Mouse (Mus musculus) hindbrain, embryonic 14.5 days (tissue): ENCODE results near the gene Mrps35. TPM values are rescaled to one million over a fixed set of nuclear protein-coding genes. Genes with fewer than 3 reads are reported as not detected.

Source experiments
- ATAC-seq: fragments of 200-750 bp; cut with Nextera tagmentation; 2 replicates; pipeline ENCODE4 v1.8.0; 2017; ENCODE audit warnings: moderate number of reproducible peaks, mild to moderate bottlenecking, moderate TSS enrichment, moderate library complexity; ENCODE audit not compliant: low FRiP score
- DNase-seq: peaks from one replicate; pipeline ENCODE4 v3.0.0-alpha.2; 2015; ENCODE audit warnings: low spot score
- H3K27ac ChIP-seq: fragments of 300-500 bp; sonication (generic); 2 replicates; pipeline ENCODE4 v1.5.1; 2014; ENCODE audit warnings: mild to moderate bottlenecking, moderate library complexity
- H3K27me3 ChIP-seq: fragments of 300-500 bp; sonication (generic); 2 replicates; pipeline ENCODE4 v1.6.1; 2014; ENCODE audit warnings: mild to moderate bottlenecking, low read length, mixed read lengths; ENCODE audit not compliant: control insufficient read depth, insufficient read depth
- H3K36me3 ChIP-seq: fragments of 300-500 bp; sonication (generic); replicated peaks from 2 replicates; pipeline ENCODE4 v1.6.1; 2014; ENCODE audit not compliant: control insufficient read depth, insufficient read depth
- H3K4me1 ChIP-seq: fragments of 300-500 bp; sonication (generic); replicated peaks from 2 replicates; pipeline ENCODE4 v1.6.1; 2014; ENCODE audit warnings: antibody characterized with exemption, low read length, mixed read lengths; ENCODE audit not compliant: control insufficient read depth, insufficient read depth
- H3K4me2 ChIP-seq: fragments of 300-500 bp; sonication (generic); replicated peaks from 2 replicates; pipeline ENCODE4 v1.6.1; 2014; ENCODE audit warnings: mild to moderate bottlenecking, moderate library complexity
- H3K4me3 ChIP-seq: fragments of 300-500 bp; sonication (generic); replicated peaks from 2 replicates; pipeline ENCODE4 v1.5.1; 2014; ENCODE audit warnings: mild to moderate bottlenecking, low read length
- H3K9ac ChIP-seq: fragments of 300-500 bp; sonication (generic); 2 replicates; pipeline ENCODE4 v1.6.1; 2014
- H3K9me3 ChIP-seq: fragments of 300-500 bp; sonication (generic); 2 replicates; pipeline ENCODE4 v1.6.1; 2016; ENCODE audit warnings: low read length; ENCODE audit not compliant: control insufficient read depth
- WGBS: fragments of 180-500 bp; shearing (Covaris S2); extraction: QIAGEN DNeasy Blood & Tissue Kit; methylation state at CpG from one replicate; pipeline ENCODE4 v1.1.7; 2014; 5-methylcytosine and 5-hydroxymethylcytosine counted together
- polyA plus RNA-seq: library from polyadenylated mRNA; unstranded; fragments of >200 nt; fragmentation: Nextera tagmentation; extraction: Ambion mirVana; gene quantifications from 2 replicates; pipeline ENCODE4 v1.2.1, GENCODE M21; 2014

Gene Mrps35
- polyA plus RNA-seq, 1 experiment from 2014 or later = 76.8 TPM

DNA sequence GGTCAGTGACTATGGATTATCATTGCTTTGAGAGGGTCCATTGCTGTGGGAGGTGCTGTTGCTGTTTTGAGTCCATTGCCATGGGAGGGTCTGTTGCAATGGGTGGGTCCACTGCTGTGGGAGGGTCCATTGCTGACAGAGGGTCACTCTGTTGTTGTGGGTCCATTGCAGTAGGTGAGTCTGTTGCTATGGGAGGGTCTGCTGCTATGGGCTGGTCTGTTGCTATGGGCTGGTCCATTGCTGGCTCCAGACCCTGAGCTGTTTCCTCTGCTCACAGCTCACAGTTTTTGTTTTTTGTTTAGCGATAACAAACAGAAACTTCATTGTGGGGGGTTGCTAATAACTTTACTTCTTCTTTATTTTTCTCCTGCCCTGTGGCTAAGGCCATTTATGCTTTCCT lies 63.0 kb downstream of the Mrps35 start:
- no peak overlapping the region for H3K4me2 ChIP-seq
- no peak overlapping the region for H3K4me3 ChIP-seq
- no peaks in the 10 kb centered on the region for H3K4me1 ChIP-seq
- H3K27me3 ChIP-seq = no peaks in the 10 kb centered on the region
- no peak overlapping the region for H3K27ac ChIP-seq
- ATAC-seq (no peak), DNase-seq (no peak)
- no peaks in the 10 kb centered on the region for H3K9me3 ChIP-seq
- 96% methylated on average over 1 of the region's 1 CpGs for WGBS
- H3K9ac ChIP-seq = no peak overlapping the region
- peaks cover 42% of the 10 kb centered on the region for H3K36me3 ChIP-seq

DNA sequence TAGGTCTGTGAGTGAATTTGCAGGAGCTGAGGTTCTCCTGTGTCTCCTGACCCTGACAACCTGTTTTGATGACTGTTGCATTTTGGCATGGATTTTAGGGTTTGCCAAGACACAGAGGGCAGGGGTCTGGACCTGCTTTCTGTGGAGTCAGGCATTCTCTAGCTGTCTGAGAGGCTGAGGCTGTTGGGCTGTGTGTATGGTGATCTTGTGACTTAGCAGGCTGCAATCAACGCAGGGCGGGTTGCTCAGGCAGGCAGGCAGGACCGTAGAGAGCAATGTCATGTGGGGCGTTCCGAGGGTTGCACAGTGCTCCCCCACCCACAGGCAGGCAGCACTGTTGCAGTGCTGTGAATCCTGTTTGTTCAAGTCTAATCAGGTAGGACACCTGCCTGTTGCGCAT lies 64.2 kb downstream of the Mrps35 start:
- Histone ChIP-seq H3K4me2 (no peak overlapping the region), H3K4me3 (no peak overlapping the region), H3K36me3 (peaks cover 46% of the 10 kb centered on the region), H3K9ac (no peak overlapping the region), H3K9me3 (no peaks in the 10 kb centered on the region), H3K27me3 (no peaks in the 10 kb centered on the region), H3K27ac (no peak overlapping the region), H3K4me1 (no peaks in the 10 kb centered on the region)
- ATAC-seq (no peak), DNase-seq (no peak)
- WGBS = 97% methylated on average over 6 of the region's 6 CpGs

DNA sequence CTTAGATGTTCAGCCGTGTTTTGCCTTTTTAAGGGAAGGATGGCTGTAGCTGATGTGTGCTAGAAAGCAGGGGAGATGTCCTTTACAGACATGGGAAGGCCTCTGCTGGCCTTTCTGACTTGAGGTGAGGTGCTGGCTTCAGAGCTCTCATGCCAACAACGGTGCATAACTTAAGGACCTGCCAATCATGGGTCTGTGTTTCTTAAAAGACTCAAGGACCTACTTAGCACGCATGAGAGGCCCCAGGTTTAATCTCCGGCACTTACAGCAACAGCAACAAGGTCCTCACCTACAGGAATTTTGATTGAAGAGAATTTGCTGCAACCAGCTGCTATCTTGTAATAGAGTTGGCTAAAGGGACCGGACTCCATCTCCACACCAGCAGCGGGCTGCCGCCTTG lies 66.7 kb downstream of the Mrps35 start:
- no peaks in the 10 kb centered on the region for H3K27me3 ChIP-seq
- WGBS = 89% methylated on average over 7 of the region's 7 CpGs
- no peak overlapping the region for H3K4me2 ChIP-seq
- no peak overlapping the region for H3K4me3 ChIP-seq
- peaks cover 45% of the 10 kb centered on the region for H3K36me3 ChIP-seq
- no peaks in the 10 kb centered on the region for H3K9me3 ChIP-seq
- no peaks in the 10 kb centered on the region for H3K4me1 ChIP-seq
- H3K27ac ChIP-seq = no peak overlapping the region
- ATAC-seq (no peak), DNase-seq (no peak)
- no peak overlapping the region for H3K9ac ChIP-seq

- H3K4me3 ChIP-seq = no peak overlapping the region
- no peak overlapping the region for H3K9ac ChIP-seq
- H3K4me2 ChIP-seq = no peak overlapping the region
- WGBS = 15% methylated on average over 10 of the region's 10 CpGs
- peaks cover 6% of the 10 kb centered on the region; the same call in 1 of the 2 replicates for H3K36me3 ChIP-seq
- peak; percentile 53 for ATAC-seq
- peak; percentile 92 for DNase-seq
- no peaks in the 10 kb centered on the region for H3K4me1 ChIP-seq
- no peaks in the 10 kb centered on the region for H3K9me3 ChIP-seq
- H3K27ac ChIP-seq = no peak overlapping the region
- H3K27me3 ChIP-seq = no peaks in the 10 kb centered on the region
Measured at GRCm38 (mm10) chr6:147116579-147116978, 74.0 kb downstream of the Mrps35 start.

- 94% methylated on average over 7 of the region's 7 CpGs for WGBS
- no peaks in the 10 kb centered on the region for H3K4me1 ChIP-seq
- H3K4me2 ChIP-seq = no peak overlapping the region
- H3K27ac ChIP-seq = no peak overlapping the region
- H3K4me3 ChIP-seq = no peak overlapping the region
- H3K9ac ChIP-seq = no peak overlapping the region
- no peaks in the 10 kb centered on the region; the same call in 1 of the 2 replicates for H3K36me3 ChIP-seq
- no peak for ATAC-seq
- no peaks in the 10 kb centered on the region for H3K27me3 ChIP-seq
- DNase-seq = no peak
- no peaks in the 10 kb centered on the region for H3K9me3 ChIP-seq
Measured at GRCm38 (mm10) chr6:147117764-147118163, 75.2 kb downstream of the Mrps35 start.

- H3K4me1 ChIP-seq = no peaks in the 10 kb centered on the region
- no peak overlapping the region for H3K4me2 ChIP-seq
- H3K27me3 ChIP-seq = no peaks in the 10 kb centered on the region
- H3K9me3 ChIP-seq = no peaks in the 10 kb centered on the region
- H3K9ac ChIP-seq = no peak overlapping the region
- no peaks in the 10 kb centered on the region for H3K36me3 ChIP-seq
- no peak overlapping the region for H3K27ac ChIP-seq
- no peak overlapping the region for H3K4me3 ChIP-seq
- no peak for ATAC-seq
- WGBS = 93% methylated on average over 3 of the region's 3 CpGs
- no peak for DNase-seq
Measured at GRCm38 (mm10) chr6:147118190-147118589, 75.6 kb downstream of the Mrps35 start.

DNA sequence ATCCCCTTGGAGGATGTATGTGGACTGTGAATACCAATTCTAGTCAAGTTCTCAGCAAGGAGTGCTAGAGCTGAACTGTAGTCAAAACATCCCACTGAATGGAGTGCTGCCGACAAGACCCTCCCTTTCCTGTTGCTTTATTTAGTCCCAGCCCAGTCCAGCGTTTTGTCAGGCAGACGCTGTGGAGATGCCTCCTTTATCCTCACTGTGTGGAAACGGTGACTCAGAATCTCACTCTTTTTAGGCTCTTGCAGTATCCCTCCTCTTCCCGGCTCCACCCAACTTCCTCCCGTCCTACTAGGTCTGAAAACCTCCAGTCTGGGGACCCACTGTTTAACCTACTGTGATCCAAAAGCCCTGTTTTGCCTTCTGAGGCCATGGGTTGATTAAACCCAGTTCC lies 78.8 kb downstream of the Mrps35 start:
- no peaks in the 10 kb centered on the region for H3K9me3 ChIP-seq
- no peak for DNase-seq
- H3K36me3 ChIP-seq = no peaks in the 10 kb centered on the region
- no peak overlapping the region for H3K4me3 ChIP-seq
- H3K27ac ChIP-seq = no peak overlapping the region
- H3K4me2 ChIP-seq = no peak overlapping the region
- H3K4me1 ChIP-seq = no peaks in the 10 kb centered on the region
- 53% methylated on average over 6 of the region's 6 CpGs for WGBS
- H3K27me3 ChIP-seq = no peaks in the 10 kb centered on the region
- H3K9ac ChIP-seq = no peak overlapping the region
- no peak for ATAC-seq

Other genes with a start within 250 kb of the Mrps35 start
- gene Arntl2, start 246.7 kb upstream of the Mrps35 start, polyA plus RNA-seq = 2.5 TPM in 2 replicates
- gene Smco2, start 192.7 kb upstream of the Mrps35 start, polyA plus RNA-seq = not detected in 2 replicates
- 16.0 and 17.3 TPM in 2 replicates for gene Ppfibp1, start 154.3 kb upstream of the Mrps35 start, polyA plus RNA-seq
- 0.12 TPM in 1 of 2 replicates, not detected in the other for gene 1700034J05Rik, start 88.3 kb upstream of the Mrps35 start, polyA plus RNA-seq
- 0.50 and 0.65 TPM in 2 replicates for gene Rep15, start 10.2 kb upstream of the Mrps35 start, polyA plus RNA-seq
- 0.43 and 1.4 TPM in 2 replicates for gene Mansc4, start 44.3 kb downstream of the Mrps35 start, polyA plus RNA-seq
- 11.0 and 12.4 TPM in 2 replicates for gene Klhl42, start 48.6 kb downstream of the Mrps35 start, polyA plus RNA-seq
- 3.2 and 4.3 TPM in 2 replicates for gene Pthlh, start 221.4 kb downstream of the Mrps35 start, polyA plus RNA-seq